ENCODE assay signal across 28 mouse cellular contexts in genomic region chr14:86151276-86151675, GRCm38 (mm10).
"Had no signal": no experiment of that assay in that cellular context is flagged by ENCODE, and none has a peak within 500 bp of the region (broad histone marks: within the 10 kb centered on the region; RNA-seq: fewer than 3 reads in every experiment).

No protein-coding gene starts in this region.

- H3K4me3 ChIP-seq: embryonic facial prominence, embryonic 10.5 days; embryonic facial prominence, embryonic 12.5 days; embryonic facial prominence, embryonic 13.5 days; embryonic facial prominence, embryonic 15.5 days; erythroblast, embryonic 14.5 days; forebrain, embryonic 10.5 days; forebrain, embryonic 12.5 days; forebrain, embryonic 13.5 days; forebrain, embryonic 15.5 days; gastrocnemius, adult 2 months; heart, adult 2 months had no signal

- H3K9me3 ChIP-seq: embryonic facial prominence, embryonic 10.5 days; embryonic facial prominence, embryonic 12.5 days; embryonic facial prominence, embryonic 13.5 days; embryonic facial prominence, embryonic 15.5 days; forebrain, embryonic 10.5 days; forebrain, embryonic 12.5 days; forebrain, embryonic 13.5 days; forebrain, embryonic 15.5 days had no signal

- ATAC-seq: forebrain, embryonic 13.5 days; forebrain, embryonic 14.5 days; forebrain, embryonic 15.5 days; forebrain, embryonic 16.5 days; forebrain, postnatal 0 days had no signal

- H3K4me1 ChIP-seq: embryonic facial prominence, embryonic 10.5 days; embryonic facial prominence, embryonic 12.5 days; embryonic facial prominence, embryonic 13.5 days; embryonic facial prominence, embryonic 15.5 days; forebrain, embryonic 10.5 days; forebrain, embryonic 12.5 days; forebrain, embryonic 13.5 days; forebrain, embryonic 15.5 days had no signal

- H3K36me3 ChIP-seq: embryonic facial prominence, embryonic 10.5 days; embryonic facial prominence, embryonic 12.5 days; embryonic facial prominence, embryonic 13.5 days; embryonic facial prominence, embryonic 15.5 days; forebrain, embryonic 10.5 days; forebrain, embryonic 12.5 days; forebrain, embryonic 15.5 days had no signal

- H3K4me2 ChIP-seq: embryonic facial prominence, embryonic 12.5 days; embryonic facial prominence, embryonic 13.5 days; embryonic facial prominence, embryonic 15.5 days; forebrain, embryonic 12.5 days; forebrain, embryonic 13.5 days; forebrain, embryonic 15.5 days had no signal

- DNase-seq: cerebellum, adult 2 months; cerebellum, adult 8-10 months; cerebellum, adult 9-10 months; cerebellum, adult 9-11 months; cerebellum, postnatal 10 days; cerebellum, postnatal 14 days; cerebellum, postnatal 25 days; cerebellum, postnatal 36 days; embryo, embryonic 11 days; forebrain, postnatal 0 days; gastrocnemius, adult 2 months; gastrocnemius, postnatal 10 days; gastrocnemius, postnatal 14 days; gastrocnemius, postnatal 25 days; gastrocnemius, postnatal 36 days; heart, adult 18-20 months; heart, adult 2 months had no signal

- H3K27ac ChIP-seq: embryonic facial prominence, embryonic 10.5 days; embryonic facial prominence, embryonic 12.5 days; embryonic facial prominence, embryonic 13.5 days; embryonic facial prominence, embryonic 15.5 days; forebrain, embryonic 10.5 days; forebrain, embryonic 12.5 days; forebrain, embryonic 13.5 days; forebrain, embryonic 15.5 days; gastrocnemius, adult 2 months; heart, adult 2 months had no signal

- H3K9ac ChIP-seq: embryonic facial prominence, embryonic 12.5 days; embryonic facial prominence, embryonic 13.5 days; embryonic facial prominence, embryonic 15.5 days; forebrain, embryonic 12.5 days; forebrain, embryonic 13.5 days; forebrain, embryonic 15.5 days; forebrain, postnatal 0 days had no signal

- H3K27me3 ChIP-seq: embryonic facial prominence, embryonic 12.5 days; embryonic facial prominence, embryonic 13.5 days; embryonic facial prominence, embryonic 15.5 days; forebrain, embryonic 12.5 days; forebrain, embryonic 13.5 days; forebrain, embryonic 15.5 days had no signal
